Mouse (Mus musculus): ENCODE measurements around the gene Parp9. TPM values are rescaled to one million over a fixed set of nuclear protein-coding genes. Genes with fewer than 3 reads are reported as not detected.
"Not testable (repeated sequence)": the region's sequence is repeated elsewhere in the genome, so short reads cannot be mapped to it uniquely, and the experiment has no call there.

The Parp9 gene
- polyA plus RNA-seq (2012; rRNA removed) = 3.9 and 4.0 TPM in 2 replicates

DNA sequence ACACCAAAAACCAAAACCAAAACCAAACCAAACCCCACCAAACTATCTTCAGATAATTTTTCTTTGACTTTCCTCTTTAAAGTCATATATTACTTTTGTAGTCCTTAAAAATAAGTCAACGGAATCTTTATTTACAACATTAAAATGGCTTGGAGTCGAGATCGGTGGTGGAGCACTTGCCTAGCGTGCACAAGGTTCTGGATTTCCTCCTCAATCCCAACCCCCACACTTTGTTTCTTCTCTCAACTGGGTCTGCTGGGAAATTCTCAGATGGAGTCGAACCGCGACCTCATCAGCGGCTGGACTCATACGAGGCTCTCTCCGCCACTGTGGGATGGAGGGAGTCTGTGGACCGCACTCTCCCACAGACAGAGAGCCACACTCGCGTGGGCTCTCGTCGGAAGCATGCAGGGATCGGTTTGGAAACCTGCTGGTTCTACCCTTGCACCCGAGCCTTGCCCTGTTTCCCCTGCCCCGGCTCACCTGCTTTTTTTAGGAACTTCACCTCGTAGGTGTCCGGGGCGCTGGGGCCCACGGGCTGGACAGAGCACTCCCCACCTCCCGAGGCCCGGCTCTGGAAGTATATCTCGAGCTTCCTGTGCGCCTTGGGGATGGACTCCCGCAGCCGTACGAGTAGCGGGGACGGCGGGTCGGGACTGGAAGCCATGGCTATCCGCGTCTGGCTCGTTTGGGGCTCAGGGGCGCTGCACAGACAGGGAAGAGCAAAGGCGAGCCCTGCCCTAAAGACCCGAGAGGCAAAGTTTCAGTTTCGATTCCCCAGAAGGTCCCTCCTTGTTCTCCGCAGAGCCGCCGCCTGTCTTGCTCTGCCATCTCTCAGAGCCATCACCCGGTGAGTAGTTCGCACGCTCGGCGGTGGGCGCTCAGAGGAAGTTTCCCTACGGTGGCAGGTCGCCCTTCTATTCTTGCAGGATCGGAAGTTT is at the start of gene Parp9, which contains the start of gene Dtx3l:
Gene Parp9 (plus strand): TSS at position 260 of the 941 bp plus-strand sequence.
Gene Dtx3l (minus strand): TSS at position 941 of the 941 bp plus-strand sequence.
- TF ChIP-seq CTCF (IDR thresholded peaks at IDR 0.05; ENCODE audit: extremely low read depth, insufficient read depth, low read length) (no peak), POLR2A (IDR thresholded peaks at IDR 0.05; ENCODE audit: extremely low read depth, insufficient read depth, low read length) (no peak)
- Histone ChIP-seq H3K27ac (ENCODE audit: insufficient read depth, low read length) (no peak within 1 kb of the TSS), H3K4me3 (ENCODE audit: insufficient read depth, low read length) (peak within 1 kb of the TSS; percentile 68), H3K4me1 (ENCODE audit: control insufficient read depth, insufficient read depth, low read length) (no peaks in the 10 kb centered on the region)

DNA sequence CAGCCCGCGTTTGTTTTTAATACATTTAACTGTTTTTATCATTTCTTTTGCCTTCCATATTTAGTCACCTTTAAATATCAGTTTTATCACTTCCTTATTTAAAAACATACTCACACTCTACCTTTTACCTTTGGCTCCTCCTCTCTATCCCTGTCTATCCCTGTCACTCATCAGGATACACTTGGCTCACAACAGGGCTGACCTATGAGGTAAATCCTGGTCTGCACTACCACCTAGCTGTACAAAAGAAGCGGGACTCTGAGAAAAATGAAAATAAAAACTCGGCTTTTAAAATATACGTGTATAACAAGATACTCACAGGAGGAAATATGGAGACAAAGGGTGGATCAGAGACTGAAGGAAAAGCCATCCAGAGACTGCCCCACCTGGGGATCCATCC is 49.4 kb upstream of the Parp9 start:
- Histone ChIP-seq H3K4me3 (ENCODE audit: insufficient read depth, low read length) (no peak overlapping the region), H3K4me1 (ENCODE audit: control insufficient read depth, insufficient read depth, low read length) (no peaks in the 10 kb centered on the region), H3K27ac (ENCODE audit: insufficient read depth, low read length) (no peak overlapping the region)
- TF ChIP-seq POLR2A (IDR thresholded peaks at IDR 0.05; ENCODE audit: extremely low read depth, insufficient read depth, low read length) = no peak

DNA sequence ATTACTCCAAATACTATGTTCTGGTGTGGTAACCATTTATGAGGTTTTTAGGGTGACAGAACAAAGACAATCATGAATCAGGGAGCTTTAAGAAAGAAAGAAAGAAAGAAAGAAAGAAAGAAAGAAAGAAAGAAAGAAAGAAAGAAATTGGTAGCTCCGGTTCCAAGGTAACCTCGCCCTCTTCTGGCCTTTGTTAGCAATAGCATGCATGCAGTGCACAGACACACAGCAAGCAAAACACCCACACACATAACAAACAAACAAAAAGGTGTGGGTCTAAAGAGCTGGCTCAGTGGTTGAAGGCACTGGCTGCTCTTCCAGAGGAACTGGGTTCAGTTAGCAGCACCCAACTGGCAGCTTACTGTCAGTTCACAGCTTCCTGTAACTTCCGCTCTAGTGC is 47.6 kb upstream of the Parp9 start:
- Histone ChIP-seq H3K4me1 (ENCODE audit: control insufficient read depth, insufficient read depth, low read length) (no peaks in the 10 kb centered on the region), H3K27ac (ENCODE audit: insufficient read depth, low read length) (no peak overlapping the region), H3K4me3 (ENCODE audit: insufficient read depth, low read length) (no peak overlapping the region)
- TF ChIP-seq POLR2A (IDR thresholded peaks at IDR 0.05; ENCODE audit: extremely low read depth, insufficient read depth, low read length) (no peak), CTCF (IDR thresholded peaks at IDR 0.05; ENCODE audit: extremely low read depth, insufficient read depth, low read length) (no peak)

DNA sequence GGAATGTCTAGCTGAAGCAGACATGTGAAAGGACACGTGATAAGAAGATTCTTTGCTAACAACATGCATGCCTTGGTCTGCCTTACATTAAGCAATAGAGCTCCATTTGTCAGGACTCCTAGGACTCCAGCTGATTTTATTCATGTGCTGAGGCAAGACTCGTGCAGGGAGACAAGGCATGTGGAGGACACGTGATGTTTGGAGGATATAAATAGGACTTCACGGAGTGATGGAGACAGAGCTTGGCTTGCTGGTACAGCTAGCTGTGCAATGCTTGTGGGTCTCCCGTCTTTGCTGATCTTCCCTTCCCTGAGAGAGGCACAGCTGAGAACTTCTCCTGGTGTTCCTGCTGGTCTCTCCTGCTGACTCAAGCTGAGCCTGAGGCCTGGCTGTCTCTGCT is 46.7 kb upstream of the Parp9 start:
- H3K27ac ChIP-seq (ENCODE audit: insufficient read depth, low read length); H3K4me3 ChIP-seq (ENCODE audit: insufficient read depth, low read length); H3K4me1 ChIP-seq (ENCODE audit: control insufficient read depth, insufficient read depth, low read length): not testable (repeated sequence)

DNA sequence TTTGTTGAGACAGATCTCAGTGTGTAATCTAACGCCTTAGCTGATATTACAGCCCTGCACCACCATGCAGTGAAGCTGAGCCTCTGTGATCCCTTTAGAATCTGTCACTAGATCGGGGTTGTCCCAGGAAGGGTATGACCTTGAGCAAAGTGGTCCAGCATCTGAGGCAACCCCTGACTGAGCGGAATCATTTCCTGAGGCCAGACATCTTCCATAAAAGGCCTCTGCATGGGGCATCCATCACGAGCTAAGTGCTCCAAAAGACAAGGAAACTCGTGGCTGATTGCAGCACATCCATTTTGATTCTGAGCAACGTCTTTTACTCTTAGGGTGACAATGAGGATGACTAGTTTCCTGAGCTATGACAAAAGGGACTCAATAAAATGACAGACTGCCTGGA is 43.3 kb upstream of the Parp9 start:
- H3K4me1 ChIP-seq (ENCODE audit: control insufficient read depth, insufficient read depth, low read length) = no peaks in the 10 kb centered on the region
- H3K4me3 ChIP-seq (ENCODE audit: insufficient read depth, low read length) = no peak overlapping the region
- no peak for TF ChIP-seq CTCF (IDR thresholded peaks at IDR 0.05; ENCODE audit: extremely low read depth, insufficient read depth, low read length)
- no peak for TF ChIP-seq POLR2A (IDR thresholded peaks at IDR 0.05; ENCODE audit: extremely low read depth, insufficient read depth, low read length)
- H3K27ac ChIP-seq (ENCODE audit: insufficient read depth, low read length) = no peak overlapping the region

DNA sequence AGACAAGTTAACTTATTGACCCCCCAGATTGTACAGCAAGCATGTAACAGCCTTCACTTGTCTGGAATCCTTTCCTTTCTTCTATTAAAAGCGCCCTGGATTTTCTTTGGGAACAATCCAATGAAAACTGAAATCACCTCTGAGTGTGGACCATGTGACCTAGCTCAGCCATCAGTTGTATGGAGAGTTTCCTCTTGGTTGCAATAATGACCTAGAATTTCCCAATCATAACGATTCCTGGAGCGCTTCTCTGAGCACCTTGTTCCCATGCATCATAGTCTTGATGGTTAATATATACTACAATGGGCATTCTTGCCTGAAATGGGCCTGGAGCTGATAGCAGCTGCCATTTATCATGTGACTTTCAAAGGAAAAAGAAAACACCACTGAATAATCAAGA is 37.7 kb upstream of the Parp9 start:
- H3K27ac ChIP-seq (ENCODE audit: insufficient read depth, low read length) = no peak overlapping the region
- H3K4me3 ChIP-seq (ENCODE audit: insufficient read depth, low read length) = no peak overlapping the region
- TF ChIP-seq CTCF (IDR thresholded peaks at IDR 0.05; ENCODE audit: extremely low read depth, insufficient read depth, low read length) (no peak), POLR2A (IDR thresholded peaks at IDR 0.05; ENCODE audit: extremely low read depth, insufficient read depth, low read length) (no peak)
- no peaks in the 10 kb centered on the region for H3K4me1 ChIP-seq (ENCODE audit: control insufficient read depth, insufficient read depth, low read length)

DNA sequence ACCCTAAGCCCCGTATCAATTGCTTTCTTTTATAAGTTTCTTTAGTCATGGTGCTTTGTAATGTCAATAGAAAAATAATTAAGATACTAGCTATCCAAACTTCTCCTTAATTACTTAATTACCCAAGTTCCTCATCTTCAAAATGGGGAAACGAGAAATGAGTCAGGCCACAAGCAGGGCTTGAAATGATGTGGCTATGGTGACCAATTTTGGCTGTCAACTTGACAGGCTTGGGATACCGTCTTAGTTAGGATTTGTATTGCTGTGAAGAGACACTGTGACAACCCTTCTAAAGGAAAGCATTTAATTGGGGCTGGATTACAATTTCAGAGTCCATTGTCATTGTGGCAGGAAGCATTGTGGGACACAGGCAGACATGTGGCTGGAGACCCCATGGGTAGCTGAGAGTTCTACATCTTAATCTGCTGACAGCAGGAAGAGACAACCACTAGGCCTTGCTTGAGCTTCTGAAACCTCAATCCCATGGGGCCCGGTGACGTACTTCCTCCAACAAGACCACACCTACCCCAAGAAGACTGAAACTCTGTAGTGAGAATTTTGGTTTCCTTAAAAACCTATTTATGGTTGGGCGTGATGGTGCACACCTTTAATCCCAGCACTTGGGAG is 35.1 kb upstream of the Parp9 start:
- Histone ChIP-seq H3K4me1 (ENCODE audit: control insufficient read depth, insufficient read depth, low read length) (no peaks in the 10 kb centered on the region), H3K4me3 (ENCODE audit: insufficient read depth, low read length) (no peak overlapping the region), H3K27ac (ENCODE audit: insufficient read depth, low read length) (no peak overlapping the region)
- TF ChIP-seq CTCF (IDR thresholded peaks at IDR 0.05; ENCODE audit: extremely low read depth, insufficient read depth, low read length) (no peak), POLR2A (IDR thresholded peaks at IDR 0.05; ENCODE audit: extremely low read depth, insufficient read depth, low read length) (no peak)

DNA sequence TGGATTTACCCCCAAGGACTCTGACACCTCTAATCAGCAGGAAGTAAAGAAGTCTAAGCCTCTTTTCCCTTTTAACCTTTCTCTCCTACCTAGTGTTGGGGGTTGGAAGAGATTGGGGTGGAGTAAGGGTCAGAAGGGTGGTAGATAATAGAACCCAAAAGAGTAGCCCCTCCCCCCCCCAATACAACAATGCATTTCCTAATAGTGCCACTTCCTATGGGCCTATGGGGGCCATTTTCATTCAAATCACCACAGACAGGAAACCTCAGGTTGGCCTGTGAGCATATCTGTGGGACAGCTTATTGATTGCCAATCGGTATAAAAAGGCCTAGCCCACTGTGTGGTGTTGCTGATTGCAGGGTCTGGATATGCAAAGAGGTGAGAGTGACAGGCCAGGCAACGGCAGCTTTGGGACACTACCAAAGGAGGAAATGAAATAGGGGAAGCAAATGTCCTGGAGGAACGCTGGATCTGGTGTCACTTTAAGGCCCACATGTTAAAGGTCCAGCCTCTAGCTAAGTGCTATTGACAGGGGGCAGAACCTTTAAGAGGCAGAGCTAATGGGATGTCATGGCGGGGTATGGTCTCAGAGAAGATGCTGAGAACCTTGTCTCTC is 34.0 kb upstream of the Parp9 start:
- H3K4me1 ChIP-seq (ENCODE audit: control insufficient read depth, insufficient read depth, low read length) = no peaks in the 10 kb centered on the region
- H3K27ac ChIP-seq (ENCODE audit: insufficient read depth, low read length) = no peak overlapping the region
- TF ChIP-seq CTCF (IDR thresholded peaks at IDR 0.05; ENCODE audit: extremely low read depth, insufficient read depth, low read length) (no peak), POLR2A (IDR thresholded peaks at IDR 0.05; ENCODE audit: extremely low read depth, insufficient read depth, low read length) (no peak)
- H3K4me3 ChIP-seq (ENCODE audit: insufficient read depth, low read length) = no peak overlapping the region

DNA sequence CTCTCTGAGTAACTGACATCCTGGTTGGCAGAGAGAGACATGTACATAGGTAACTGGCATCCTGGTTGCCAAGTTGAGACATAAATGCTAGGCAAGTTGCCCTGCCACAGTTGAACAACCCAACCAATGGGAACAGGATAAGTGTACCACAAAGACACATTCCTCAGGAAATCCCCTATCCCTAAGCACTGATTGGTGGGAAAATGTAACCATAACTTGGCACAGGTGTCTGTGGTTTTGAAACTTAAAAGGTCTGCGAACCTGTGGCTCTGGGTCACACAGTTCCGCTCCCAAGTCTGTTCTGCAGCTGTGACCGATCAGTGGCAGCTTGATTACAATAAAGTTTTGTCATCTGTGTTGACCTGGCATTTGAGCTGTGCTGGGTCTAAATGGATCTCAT is 32.9 kb upstream of the Parp9 start:
- no peak overlapping the region for H3K4me3 ChIP-seq (ENCODE audit: insufficient read depth, low read length)
- TF ChIP-seq CTCF (IDR thresholded peaks at IDR 0.05; ENCODE audit: extremely low read depth, insufficient read depth, low read length) = no peak
- TF ChIP-seq POLR2A (IDR thresholded peaks at IDR 0.05; ENCODE audit: extremely low read depth, insufficient read depth, low read length) = no peak
- H3K4me1 ChIP-seq (ENCODE audit: control insufficient read depth, insufficient read depth, low read length) = no peaks in the 10 kb centered on the region
- no peak overlapping the region for H3K27ac ChIP-seq (ENCODE audit: insufficient read depth, low read length)
